Mouse (Mus musculus) C2C12 (cell line): ENCODE measurements around the gene Tlcd1.

ENCODE experiments used
- CEBPB ChIP-seq: IDR thresholded peaks from one replicate; pipeline ENCODE4 v1.6.1; 2011; ENCODE audit warnings: low read depth, mild to moderate bottlenecking, control low read depth, moderate library complexity
- CTCF ChIP-seq: IDR thresholded peaks from one replicate; pipeline ENCODE4 v1.5.1; 2011; ENCODE audit not compliant: control insufficient read depth, insufficient read depth, insufficient read length
- FOSL1 ChIP-seq: IDR thresholded peaks from one replicate; pipeline ENCODE4 v1.8.0; 2011; ENCODE audit warnings: mild to moderate bottlenecking, low read length; ENCODE audit not compliant: poor library complexity, insufficient read depth, severe bottlenecking
- MAX ChIP-seq: IDR thresholded peaks from one replicate; pipeline ENCODE4 v1.6.1; 2011; ENCODE audit warnings: mild to moderate bottlenecking, control low read depth
- MYOD1 ChIP-seq: IDR thresholded peaks from one replicate; pipeline ENCODE4 v1.6.1; 2011; ENCODE audit warnings: low read depth; ENCODE audit not compliant: control insufficient read depth, insufficient read length
- MYOG ChIP-seq: IDR thresholded peaks from one replicate; pipeline ENCODE4 v1.6.1; 2011; ENCODE audit not compliant: control insufficient read depth, insufficient read length; ENCODE audit errors: extremely low read depth
- USF1 ChIP-seq: IDR thresholded peaks from one replicate; pipeline ENCODE4 v1.6.1; 2011; ENCODE audit warnings: low read depth, mild to moderate bottlenecking, control low read depth, moderate library complexity

DNA sequence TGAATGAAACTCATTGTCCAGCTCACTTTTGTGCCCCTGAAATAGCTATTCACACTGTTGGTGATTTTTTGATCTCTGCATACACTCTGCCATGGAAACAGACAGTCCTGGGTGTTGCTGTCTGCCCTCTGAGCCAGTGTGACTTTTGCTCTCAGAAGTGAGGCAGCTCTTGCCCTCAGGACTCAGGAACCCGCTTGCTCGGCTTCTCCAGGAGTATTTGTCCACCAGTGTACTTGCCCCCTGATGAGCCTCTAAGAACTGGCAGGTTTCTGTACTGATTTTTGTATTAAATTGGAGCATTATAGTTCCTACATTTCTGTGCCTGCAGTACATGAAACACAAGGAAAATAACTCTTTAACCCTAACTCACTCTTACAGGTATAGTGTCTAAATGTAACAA is 33.0 kb upstream of the Tlcd1 start:
- TF ChIP-seq MAX, result no peak
- TF ChIP-seq CTCF, result no peak
- no peak for TF ChIP-seq CEBPB
- TF ChIP-seq USF1, result no peak
- TF ChIP-seq MYOD1, result no peak
- no peak for TF ChIP-seq MYOG
- TF ChIP-seq FOSL1, result no peak
